In genomic region chr2:71156446-71156845, GRCm38 (mm10) we compare ENCODE assay signal across 35 mouse cellular contexts. TPM values are rescaled to one million over a fixed set of nuclear protein-coding genes. Genes with fewer than 3 reads are reported as not detected.
A peak's percentile ranks its signal among the peaks of the same experiment; 100 is the strongest.
DNase-seq lines count a peak whose midpoint lies in the region; ATAC-seq lines count a peak whose summit lies in the region.
"Had no signal": no experiment of that assay in that cellular context is flagged by ENCODE, and none has a peak within 500 bp of the region (broad histone marks: within the 10 kb centered on the region; RNA-seq: fewer than 3 reads in every experiment).

No protein-coding gene starts in this region.

- no peak for ATAC-seq in kidney, embryonic 15.5 days (replicated peaks; ENCODE audit: low FRiP score)
- ATAC-seq: intestine, embryonic 16.5 days; lung, postnatal 0 days; Patski had no signal

- H3K4me2 ChIP-seq in kidney, embryonic 15.5 days = no peak overlapping the region
- H3K4me2 ChIP-seq: embryonic facial prominence, embryonic 12.5 days; forebrain, embryonic 15.5 days; heart, embryonic 12.5 days; hindbrain, embryonic 13.5 days; limb, embryonic 15.5 days; liver, embryonic 13.5 days; midbrain, embryonic 12.5 days; neural tube, embryonic 12.5 days had no signal

- H3K36me3 ChIP-seq in kidney, embryonic 15.5 days = no peaks in the 10 kb centered on the region
- H3K36me3 ChIP-seq: embryonic facial prominence, embryonic 12.5 days; forebrain, embryonic 10.5 days; forebrain, embryonic 15.5 days; heart, embryonic 12.5 days; hindbrain, embryonic 13.5 days; limb, embryonic 10.5 days; limb, embryonic 15.5 days; liver, embryonic 13.5 days; midbrain, embryonic 12.5 days; neural tube, embryonic 12.5 days had no signal

- no peak overlapping the region for H3K27ac ChIP-seq in kidney, embryonic 15.5 days
- H3K27ac ChIP-seq: embryonic facial prominence, embryonic 12.5 days; forebrain, embryonic 10.5 days; forebrain, embryonic 15.5 days; heart, adult 2 months; hindbrain, embryonic 13.5 days; limb, embryonic 10.5 days; limb, embryonic 15.5 days; liver, embryonic 13.5 days; midbrain, embryonic 12.5 days; neural tube, embryonic 12.5 days; stomach, postnatal 0 days had no signal

- no peaks in the 10 kb centered on the region for H3K27me3 ChIP-seq in kidney, embryonic 15.5 days
- H3K27me3 ChIP-seq: embryonic facial prominence, embryonic 12.5 days; forebrain, embryonic 15.5 days; heart, embryonic 12.5 days; hindbrain, embryonic 13.5 days; limb, embryonic 15.5 days; liver, embryonic 13.5 days; midbrain, embryonic 12.5 days; neural tube, embryonic 12.5 days; Patski had no signal

- 0 out of 2 replicates have a peak, but pooled peaks cover 4% of the 10 kb centered on the region for H3K9me3 ChIP-seq in kidney, embryonic 15.5 days (replicated peaks)
- H3K9me3 ChIP-seq: embryonic facial prominence, embryonic 12.5 days; forebrain, embryonic 15.5 days; heart, embryonic 12.5 days; limb, embryonic 10.5 days; limb, embryonic 15.5 days; liver, embryonic 13.5 days; midbrain, embryonic 12.5 days; neural tube, embryonic 12.5 days had no signal

- 83% methylated on average over 8 of the region's 8 CpGs for WGBS in kidney, embryonic 15.5 days

- peak; percentile 46 for DNase-seq in kidney, adult 18-20 months
- DNase-seq in kidney, postnatal 25 days = peak; percentile 48 to 72
- no peak for DNase-seq in kidney, postnatal 4 days
- DNase-seq in adrenal gland, postnatal 10 days = peak; percentile 67
- peak; percentile 21 for DNase-seq in ovary, postnatal 14 days (ENCODE audit: low spot score)
- DNase-seq in left cerebral cortex, adult 9 months (ENCODE audit: low spot score in 2 of 2) = no peak
- no peak for DNase-seq in layer of hippocampus, adult 9-11 months
- DNase-seq: cerebellum, adult 18-20 months; cerebellum, postnatal 25 days; gastrocnemius, postnatal 25 days; heart, adult 2 months; heart, postnatal 4 days; layer of hippocampus, postnatal 36 days; liver, embryonic 13.5 days; lung, adult 18-20 months; lung, postnatal 4 days; right cerebral cortex, postnatal 25 days; spleen, adult 18-20 months; thymus, postnatal 4 days had no signal

- H3K4me1 ChIP-seq in kidney, embryonic 15.5 days = peaks cover 12% of the 10 kb centered on the region
- H3K4me1 ChIP-seq: embryonic facial prominence, embryonic 12.5 days; limb, embryonic 10.5 days; limb, embryonic 15.5 days; megakaryocyte, embryonic 14.5 days; neural tube, embryonic 12.5 days had no signal

- H3K9ac ChIP-seq in kidney, embryonic 15.5 days = no peak overlapping the region
- H3K9ac ChIP-seq: embryonic facial prominence, embryonic 12.5 days; forebrain, embryonic 15.5 days; heart, embryonic 12.5 days; hindbrain, embryonic 13.5 days; limb, embryonic 15.5 days; liver, embryonic 13.5 days; midbrain, embryonic 12.5 days; neural tube, embryonic 12.5 days had no signal

- H3K4me3 ChIP-seq in kidney, embryonic 15.5 days (replicated peaks) = no peak overlapping the region
- H3K4me3 ChIP-seq: embryonic facial prominence, embryonic 12.5 days; forebrain, embryonic 10.5 days; forebrain, embryonic 15.5 days; heart, adult 2 months; heart, embryonic 12.5 days; hindbrain, embryonic 13.5 days; limb, embryonic 10.5 days; limb, embryonic 15.5 days; liver, embryonic 13.5 days; megakaryocyte, embryonic 14.5 days; midbrain, embryonic 12.5 days; myocyte; neural tube, embryonic 12.5 days had no signal

RNA-seq across cellular contexts. Expression of gene Cybrd1, which starts 38.7 kb away (rescaled TPM):
- polyA plus RNA-seq in kidney, embryonic 15.5 days (2015; fragmentation: Nextera tagmentation; extraction: Ambion mirVana) = 1.5 and 1.8 TPM in 2 replicates
- 1 to 10 TPM; 1.8 TPM for total RNA-seq in adrenal gland, postnatal 10 days (2021)

RNA-seq across cellular contexts. Expression of gene Dync1i2, which starts 55.1 kb away (rescaled TPM):
- 83.2 and 85.6 TPM in 2 replicates for polyA plus RNA-seq in kidney, embryonic 15.5 days (2015; fragmentation: Nextera tagmentation; extraction: Ambion mirVana)
- 10 to 100 TPM; 78.0 to 83.9 TPM for total RNA-seq in adrenal gland, postnatal 10 days (2021)

Comparison
In these comparisons a context has a peak if more than half of its experiments do, and no peak if none do; other contexts are left out.
1. DNase-seq: peak in kidney, adult 18-20 months (single experiment), kidney, postnatal 25 days (2 of 2), adrenal gland, postnatal 10 days (single experiment) and ovary, postnatal 14 days (single experiment); none in kidney, postnatal 4 days (0 of 2), left cerebral cortex, adult 9 months (0 of 2) and layer of hippocampus, adult 9-11 months (single experiment).